Mouse (Mus musculus) heart, postnatal 0 days (tissue): ENCODE measurements around the gene Tmem87b.

Experiments used
- CTCF ChIP-seq: IDR thresholded peaks from 2 replicates; pipeline ENCODE4 v1.5.1; 2016; ENCODE audit warnings: antibody characterized with exemption, control low read depth, low read depth
- EP300 ChIP-seq: IDR thresholded peaks from 2 replicates; pipeline ENCODE4 v1.6.1; 2016; ENCODE audit warnings: antibody characterized with exemption, low read depth

DNA sequence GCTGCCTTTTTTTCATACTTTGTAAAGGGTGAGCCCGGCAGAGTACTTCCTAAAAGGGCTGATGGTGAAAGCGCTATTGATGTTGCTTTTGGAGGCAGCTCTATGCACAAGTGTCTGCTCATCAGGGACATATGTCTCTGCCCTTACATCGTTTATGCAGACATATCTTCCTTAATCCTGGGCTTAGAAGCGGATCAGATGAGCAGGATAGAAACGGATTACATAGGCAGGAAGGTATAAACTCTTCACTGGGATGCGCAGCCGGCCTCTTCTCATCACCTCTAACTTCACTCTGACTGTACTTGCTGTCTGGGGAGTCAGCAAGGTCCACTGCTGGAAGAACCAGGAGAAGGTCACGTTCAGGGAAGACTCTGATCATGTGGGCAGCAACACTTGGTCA is 19.6 kb downstream of the Tmem87b start:
- TF ChIP-seq CTCF (no peak), EP300 (no peak)
